Mouse (Mus musculus): ENCODE measurements at regions not wholly inside any gene's neighbourhood (a gene's known extent, or its start where the extent isn't known, plus 50 kb on each side); places are given as distances from the start of the nearest gene placed in this dataset.

DNA sequence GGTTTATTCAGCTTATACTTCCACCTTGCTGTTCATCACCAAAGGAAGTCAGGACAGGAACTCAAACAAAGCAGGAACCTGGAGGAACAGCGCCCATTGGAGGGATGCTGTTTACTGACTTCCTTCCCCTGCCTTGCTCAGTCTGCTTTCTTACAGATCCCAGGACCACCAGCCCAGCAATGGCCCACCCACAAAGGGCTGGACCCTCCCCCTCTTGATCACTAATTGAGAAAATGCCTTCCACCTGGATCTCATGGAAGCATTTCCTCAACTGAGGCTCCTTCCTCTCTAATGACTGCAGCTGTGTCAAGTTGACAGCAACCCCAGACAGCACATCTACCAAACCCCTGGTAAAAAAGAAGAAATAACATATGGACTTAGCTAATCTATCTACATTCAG lies 312.7 kb downstream of the Sox4 start:
- Histone ChIP-seq H3K4me3 (replicated peaks in 1 of 3; ENCODE audit: low read depth in 2 of 3, low read length in 2 of 3, poor library complexity in 1 of 3) (no peak overlapping the region), H3K27ac (ENCODE audit: insufficient read depth, low read depth) (no peak overlapping the region), H3K4me1 (ENCODE audit: control insufficient read depth in 1 of 2, insufficient read depth in 2 of 2) (peaks cover 0 to under 1% of the 10 kb centered on the region in 2 experiments; a peak in 1 of 4 replicates), H3K9me3 (replicated peaks; ENCODE audit: low read length) (no peaks in the 10 kb centered on the region), H3K9ac (ENCODE audit: insufficient read depth, low read depth) (no peak overlapping the region), H3K4me2 (ENCODE audit: insufficient read depth, low read depth, poor library complexity, severe bottlenecking) (no peak overlapping the region), H3K27me3 (replicated peaks) (no peaks in the 10 kb centered on the region), H3K79me2 (replicated peaks; ENCODE audit: control insufficient read depth, extremely low read depth, insufficient read depth, poor library complexity, severe bottlenecking) (no peaks in the 10 kb centered on the region), H3K36me3 (replicated peaks in 1 of 2; ENCODE audit: control insufficient read depth in 1 of 2, insufficient read depth in 1 of 2, low read length in 1 of 2) (no peaks in the 10 kb centered on the region)
- TF ChIP-seq SMC3 (IDR thresholded peaks at IDR 0.05; ENCODE audit: low read depth, low read length): no peak
- TF ChIP-seq USF1 (IDR thresholded peaks at IDR 0.05; ENCODE audit: low read depth, low read length): no peak
- no peak for TF ChIP-seq NELFE (IDR thresholded peaks at IDR 0.05; ENCODE audit: low read depth, low read length)
- no peak for TF ChIP-seq PAX5 (IDR thresholded peaks at IDR 0.05; ENCODE audit: low read length)
- TF ChIP-seq RAD21 (IDR thresholded peaks at IDR 0.05; ENCODE audit: low read depth, low read length): no peak
- no peak for TF ChIP-seq ZNF384 (IDR thresholded peaks at IDR 0.05; ENCODE audit: low read depth, low read length)
- no peak for TF ChIP-seq TCF12 (IDR thresholded peaks at IDR 0.05; ENCODE audit: low read depth, low read length)
- TF ChIP-seq BHLHE40 (IDR thresholded peaks at IDR 0.05; ENCODE audit: low read depth, low read length): no peak
- TF ChIP-seq JUND (conservative IDR thresholded peaks at IDR 0.05; ENCODE audit: low read depth, low read length): no peak
- no peak for TF ChIP-seq USF2 (conservative IDR thresholded peaks at IDR 0.05; ENCODE audit: low read depth, low read length)
- no peak for TF ChIP-seq ETS1 (conservative IDR thresholded peaks at IDR 0.05; ENCODE audit: low read depth, low read length)
- no peak for TF ChIP-seq NRF1 (IDR thresholded peaks at IDR 0.05; ENCODE audit: low read depth, low read length)
- TF ChIP-seq E2F4 (IDR thresholded peaks at IDR 0.05; ENCODE audit: insufficient replicate concordance, low read depth, low read length): no peak
- no peak for TF ChIP-seq TBP (conservative IDR thresholded peaks at IDR 0.05; ENCODE audit: low read depth, low read length)
- no peak for TF ChIP-seq HCFC1 (IDR thresholded peaks at IDR 0.05; ENCODE audit: low read depth, low read length)
- no peak for TF ChIP-seq CTCF (conservative IDR thresholded peaks at IDR 0.05 in 1 of 2, IDR thresholded peaks at IDR 0.05 in 1 of 2; ENCODE audit: low read depth in 2 of 2, low read length in 2 of 2)
- no peak for TF ChIP-seq JUN (IDR thresholded peaks at IDR 0.05; ENCODE audit: insufficient read depth, low read depth, low read length)
- TF ChIP-seq MAX (IDR thresholded peaks at IDR 0.05; ENCODE audit: low read length): no peak
- TF ChIP-seq ZKSCAN1 (IDR thresholded peaks at IDR 0.05; ENCODE audit: borderline replicate concordance, low read depth, low read length): no peak
- TF ChIP-seq RCOR1 (conservative IDR thresholded peaks at IDR 0.05; ENCODE audit: low read depth, low read length): no peak
- DNase-seq (ENCODE audit: extremely low read depth): no peak
- dilution Hi-C loops (cut with MboI; ENCODE audit: extremely low pct_ligation_motif_present, extremely low pct_unique_long_range_greater_than_20kb, low sequenced_read_pairs): no loop called here
- in situ Hi-C loops (cut with MboI; ENCODE audit: low pct_ligation_motif_present, low pct_unique_long_range_greater_than_20kb, low sequenced_read_pairs): no loop called here

GRCm38 (mm10) chr13:28635230-28635950 lies 318.1 kb downstream of the Sox4 start:
- Histone ChIP-seq H3K9me3 (replicated peaks; ENCODE audit: low read length) (peaks cover 2% of the 10 kb centered on the region), H3K9ac (ENCODE audit: insufficient read depth, low read depth) (no peak overlapping the region), H3K4me3 (replicated peaks in 1 of 3; ENCODE audit: low read depth in 2 of 3, low read length in 2 of 3, poor library complexity in 1 of 3) (no peak overlapping the region), H3K27ac (ENCODE audit: insufficient read depth, low read depth) (no peak overlapping the region), H3K27me3 (replicated peaks) (no peaks in the 10 kb centered on the region), H3K4me1 (ENCODE audit: control insufficient read depth in 1 of 2, insufficient read depth in 2 of 2) (peaks cover 6 to 28% of the 10 kb centered on the region in 2 experiments; a peak in 3 of 4 replicates), H3K79me2 (replicated peaks; ENCODE audit: control insufficient read depth, extremely low read depth, insufficient read depth, poor library complexity, severe bottlenecking) (no peaks in the 10 kb centered on the region), H3K4me2 (ENCODE audit: insufficient read depth, low read depth, poor library complexity, severe bottlenecking) (no peak overlapping the region), H3K36me3 (replicated peaks in 1 of 2; ENCODE audit: control insufficient read depth in 1 of 2, insufficient read depth in 1 of 2, low read length in 1 of 2) (no peaks in the 10 kb centered on the region)
- dilution Hi-C loops (cut with MboI; ENCODE audit: extremely low pct_ligation_motif_present, extremely low pct_unique_long_range_greater_than_20kb, low sequenced_read_pairs): no loop called here
- DNase-seq (ENCODE audit: extremely low read depth): no peak
- TF ChIP-seq ZC3H11A (IDR thresholded peaks at IDR 0.05; ENCODE audit: low read depth, low read length) (no peak), GABPA (IDR thresholded peaks at IDR 0.05; ENCODE audit: insufficient replicate concordance, low read depth, low read length) (no peak), ETS1 (conservative IDR thresholded peaks at IDR 0.05; ENCODE audit: low read depth, low read length) (no peak), TBP (conservative IDR thresholded peaks at IDR 0.05; ENCODE audit: low read depth, low read length) (no peak), ZNF384 (IDR thresholded peaks at IDR 0.05; ENCODE audit: low read depth, low read length) (no peak), MXI1 (IDR thresholded peaks at IDR 0.05; ENCODE audit: low read depth, low read length) (no peak), MAFK (IDR thresholded peaks at IDR 0.05; ENCODE audit: insufficient replicate concordance, low read length) (no peak), IRF4 (IDR thresholded peaks at IDR 0.05; ENCODE audit: low read depth, low read length) (no peak), JUN (IDR thresholded peaks at IDR 0.05; ENCODE audit: insufficient read depth, low read depth, low read length) (no peak), ZKSCAN1 (IDR thresholded peaks at IDR 0.05; ENCODE audit: borderline replicate concordance, low read depth, low read length) (no peak), HCFC1 (IDR thresholded peaks at IDR 0.05; ENCODE audit: low read depth, low read length) (no peak)
- in situ Hi-C loops (cut with MboI; ENCODE audit: low pct_ligation_motif_present, low pct_unique_long_range_greater_than_20kb, low sequenced_read_pairs): no loop called here

Measured in CH12.LX (cell line).